Mouse (Mus musculus) cerebellum, postnatal 4 days (tissue): ENCODE data around the gene Unc119.

Experiments used
- DNase-seq, 2 experiments: peaks; one replicate each; pipeline ENCODE4 v3.0.0; 2022; ENCODE audit warnings: low spot score in 2 of 2, mixed read lengths in 1 of 2

The Unc119 gene

GRCm38 (mm10) chr11:78371711-78372110, 28.4 kb downstream of the Unc119 start:
- no peak for DNase-seq

GRCm38 (mm10) chr11:78372166-78372565, 28.9 kb downstream of the Unc119 start:
- DNase-seq, result no peak

- no peak for DNase-seq
Measured at GRCm38 (mm10) chr11:78372610-78373009, 29.3 kb downstream of the Unc119 start.

- DNase-seq, result no peak
Measured at GRCm38 (mm10) chr11:78374147-78374546, 30.9 kb downstream of the Unc119 start.

GRCm38 (mm10) chr11:78377549-78378159, 34.4 kb downstream of the Unc119 start:
- no peak for DNase-seq

- DNase-seq, result peak in 1 of 2 experiments; percentile 21
Measured at GRCm38 (mm10) chr11:78380351-78380750, 37.1 kb downstream of the Unc119 start.

- no peak for DNase-seq
Measured at GRCm38 (mm10) chr11:78380996-78381395, 37.7 kb downstream of the Unc119 start.

GRCm38 (mm10) chr11:78382286-78382685, 39.0 kb downstream of the Unc119 start:
- DNase-seq, result no peak

GRCm38 (mm10) chr11:78382701-78383100, 39.4 kb downstream of the Unc119 start:
- no peak for DNase-seq

- no peak for DNase-seq
Measured at GRCm38 (mm10) chr11:78385776-78386175, 42.5 kb downstream of the Unc119 start.

- no peak for DNase-seq
Measured at GRCm38 (mm10) chr11:78386508-78387043, 43.3 kb downstream of the Unc119 start, which contains the start of gene Foxn1. Foxn1 (minus strand) TSS chr11:78386558.

- no peak for DNase-seq
Measured at GRCm38 (mm10) chr11:78392728-78393127, 49.4 kb downstream of the Unc119 start.

- DNase-seq, result no peak
Measured at GRCm38 (mm10) chr11:78396950-78397349, 53.7 kb downstream of the Unc119 start.

- peak; percentile 48 to 76 for DNase-seq
Measured at GRCm38 (mm10) chr11:78397397-78397796, 54.1 kb downstream of the Unc119 start.

GRCm38 (mm10) chr11:78398212-78398611, 54.9 kb downstream of the Unc119 start:
- no peak for DNase-seq
